Mouse (Mus musculus): Measurements from ENCODE around the gene Vmn2r16. TPM values are rescaled to one million over a fixed set of nuclear protein-coding genes. Genes with fewer than 3 reads are reported as not detected.

Vmn2r16 gene
- not detected in 2 replicates for polyA plus RNA-seq (2012)

GRCm38 (mm10) chr5:109329862-109330261 is at the start of gene Vmn2r16:
Gene Vmn2r16, plus strand, starts transcription at chr5:109330162.

GRCm38 (mm10) chr5:109297544-109297943 is 32.4 kb upstream of the Vmn2r16 start, which contains the start of gene Vmn2r15:
Gene Vmn2r15, minus strand, starts transcription at chr5:109297644.

GRCm38 (mm10) chr5:109419388-109419787 is 89.4 kb downstream of the Vmn2r16 start, which contains the start of gene Vmn2r17:
Gene Vmn2r17, plus strand, starts transcription at chr5:109419688.

Other genes starting within 250 kb of the Vmn2r16 start
- gene Vmn2r12, start 232.2 kb upstream of the Vmn2r16 start, polyA plus RNA-seq (2012) = not detected in 2 replicates
- 0.01 TPM in 1 of 2 replicates, not detected in the other for gene Vmn2r13, start 138.0 kb upstream of the Vmn2r16 start, polyA plus RNA-seq (2012)
- gene Vmn2r14, start 105.5 kb upstream of the Vmn2r16 start, polyA plus RNA-seq (2012) = not detected in 2 replicates
- gene Vmn2r15, start 32.5 kb upstream of the Vmn2r16 start, polyA plus RNA-seq (2012) = not detected in 2 replicates
- 0.02 TPM in 1 of 2 replicates, not detected in the other for gene Vmn2r17, start 89.5 kb downstream of the Vmn2r16 start, polyA plus RNA-seq (2012)
- 215 and 242 TPM in 2 replicates for gene Crlf2, start 228.8 kb downstream of the Vmn2r16 start, polyA plus RNA-seq (2012)

Data from megakaryocyte-erythroid progenitor cell, adult 5 weeks (primary cell).